Mouse (Mus musculus): ENCODE data around the gene Fmo5.

Fmo5 gene

GRCm38 (mm10) chr3:97628391-97629001 is at the start of gene Fmo5:
Gene Fmo5 (plus strand): TSS chr3:97628804.
- peak; percentile 63 to 73 for DNase-seq (ENCODE audit: low spot score in 2 of 2)

GRCm38 (mm10) chr3:97585383-97586160 is 43.0 kb upstream of the Fmo5 start:
- peak; percentile 34 to 65 for DNase-seq (ENCODE audit: low spot score in 2 of 2)

DNA sequence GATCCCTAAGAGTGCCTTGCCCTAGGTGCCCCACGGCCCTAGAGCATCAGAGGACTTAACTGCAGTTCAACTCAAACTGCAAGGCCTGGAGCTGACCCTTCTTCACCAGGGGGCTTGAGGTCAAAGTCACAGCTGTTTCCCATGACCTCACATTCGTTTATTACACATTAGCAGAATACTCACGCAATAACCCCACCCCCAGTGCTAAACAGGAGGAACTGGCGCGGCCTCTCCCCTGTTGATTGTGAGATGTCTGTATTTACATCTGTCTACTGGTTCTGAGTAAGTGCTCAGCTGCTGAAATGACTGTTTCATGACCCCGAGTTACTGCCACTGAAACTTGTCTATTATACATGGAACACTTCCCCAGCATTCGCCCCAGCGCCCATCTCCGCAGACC is 40.9 kb upstream of the Fmo5 start:
- no peak for DNase-seq (ENCODE audit: low spot score in 2 of 2)

GRCm38 (mm10) chr3:97590699-97591098 is 37.9 kb upstream of the Fmo5 start:
- DNase-seq (ENCODE audit: low spot score in 2 of 2): no peak

GRCm38 (mm10) chr3:97593089-97593488 is 35.5 kb upstream of the Fmo5 start:
- DNase-seq (ENCODE audit: low spot score in 2 of 2): no peak

DNA sequence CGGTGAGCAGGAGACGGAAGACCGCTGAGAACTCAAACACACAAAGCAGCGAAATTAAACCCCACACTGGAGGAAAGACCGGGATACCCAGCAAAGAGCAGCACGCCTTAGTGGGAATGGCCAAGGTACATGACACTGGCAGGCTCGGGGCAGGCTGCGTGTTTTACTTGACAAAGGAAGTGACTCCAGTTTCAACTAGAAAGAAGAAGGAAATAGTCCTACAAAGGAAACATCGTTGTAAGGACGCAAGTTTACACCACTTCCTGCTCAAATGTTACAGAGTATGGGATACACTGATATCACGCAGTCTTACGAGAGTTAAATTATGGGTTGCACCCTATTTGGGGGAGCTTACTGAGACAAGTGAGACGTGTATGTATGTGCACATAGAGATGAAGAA is 34.5 kb upstream of the Fmo5 start:
- DNase-seq (ENCODE audit: low spot score in 2 of 2): no peak

GRCm38 (mm10) chr3:97595066-97595465 is 33.5 kb upstream of the Fmo5 start:
- no peak for DNase-seq (ENCODE audit: low spot score in 2 of 2)

DNA sequence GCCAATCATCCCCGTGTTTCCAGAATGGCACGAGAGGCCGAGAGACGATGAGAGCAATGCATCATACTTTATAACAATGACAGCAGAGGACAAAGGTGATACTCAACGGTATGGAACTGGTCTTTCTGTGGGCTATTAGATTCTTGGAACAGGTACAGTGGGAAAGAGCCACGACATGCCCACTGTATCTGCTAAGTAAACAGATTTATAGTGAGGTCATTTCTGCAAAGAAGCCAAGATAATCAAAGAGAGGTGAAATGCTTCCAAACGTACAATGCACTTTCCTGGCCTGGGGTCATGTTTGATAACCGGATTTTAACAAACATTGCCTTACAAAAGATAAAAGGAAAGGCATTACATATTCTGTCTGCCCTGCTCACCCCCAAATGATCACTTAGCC is 31.8 kb upstream of the Fmo5 start:
- no peak for DNase-seq (ENCODE audit: low spot score in 2 of 2)

- DNase-seq (ENCODE audit: low spot score in 2 of 2): no peak
Measured at GRCm38 (mm10) chr3:97600050-97600832, 28.4 kb upstream of the Fmo5 start.

DNA sequence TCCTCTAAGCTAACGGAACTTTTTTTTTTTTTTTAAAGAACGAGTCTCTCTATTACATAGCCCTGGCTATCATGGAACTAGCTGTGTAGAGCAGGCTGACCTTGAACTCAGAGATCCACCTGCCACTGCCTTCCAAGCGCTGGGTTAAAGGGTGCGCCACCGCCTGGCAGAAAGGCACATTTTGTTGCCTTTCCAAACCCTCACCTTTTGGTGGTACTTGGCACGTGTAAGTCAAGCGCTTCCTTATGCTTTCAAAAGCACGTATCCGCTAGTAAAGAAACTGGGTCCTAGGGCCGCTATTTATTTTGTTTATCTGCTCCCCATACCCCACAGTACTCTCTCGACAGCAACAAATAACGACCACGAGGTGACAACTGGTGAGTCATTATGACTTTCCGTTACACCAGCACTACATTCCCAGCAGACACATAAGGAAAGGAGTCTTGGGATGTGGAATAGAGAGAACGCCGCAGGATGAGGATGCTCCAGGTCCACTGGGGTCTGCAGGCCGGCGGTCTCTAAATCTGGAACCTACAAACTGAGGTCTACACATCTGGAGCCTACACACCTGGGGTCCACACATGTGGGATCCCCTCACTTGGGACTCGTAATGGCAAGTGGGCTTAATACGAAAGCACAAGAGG is 19.3 kb upstream of the Fmo5 start:
- peak; percentile 67 to 70 for DNase-seq (ENCODE audit: low spot score in 2 of 2)

- DNase-seq (ENCODE audit: low spot score in 2 of 2): peak; percentile 84 to 95
Measured at GRCm38 (mm10) chr3:97609845-97610410, 18.7 kb upstream of the Fmo5 start, which contains the start of gene Chd1l. Gene Chd1l (minus strand): TSS chr3:97610203.

DNA sequence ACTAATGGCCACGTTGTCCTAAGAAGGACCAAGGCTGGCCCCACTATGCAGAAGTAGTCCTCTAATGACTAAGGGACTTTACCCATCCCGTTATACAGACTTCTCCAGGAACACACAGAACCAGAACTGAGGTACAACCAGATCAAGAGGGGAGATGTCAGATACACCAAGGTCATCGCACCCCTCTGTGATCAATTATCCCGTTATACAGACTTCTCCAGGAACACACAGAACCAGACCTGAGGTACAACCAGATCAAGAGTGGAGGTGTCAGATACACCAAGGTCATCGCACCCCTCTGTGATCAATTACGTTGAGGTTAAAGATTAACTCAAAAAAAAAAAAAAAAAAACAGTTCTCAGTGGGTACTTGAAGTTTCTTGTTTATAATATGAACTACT is 17.6 kb upstream of the Fmo5 start:
- DNase-seq (ENCODE audit: low spot score in 2 of 2): no peak

DNA sequence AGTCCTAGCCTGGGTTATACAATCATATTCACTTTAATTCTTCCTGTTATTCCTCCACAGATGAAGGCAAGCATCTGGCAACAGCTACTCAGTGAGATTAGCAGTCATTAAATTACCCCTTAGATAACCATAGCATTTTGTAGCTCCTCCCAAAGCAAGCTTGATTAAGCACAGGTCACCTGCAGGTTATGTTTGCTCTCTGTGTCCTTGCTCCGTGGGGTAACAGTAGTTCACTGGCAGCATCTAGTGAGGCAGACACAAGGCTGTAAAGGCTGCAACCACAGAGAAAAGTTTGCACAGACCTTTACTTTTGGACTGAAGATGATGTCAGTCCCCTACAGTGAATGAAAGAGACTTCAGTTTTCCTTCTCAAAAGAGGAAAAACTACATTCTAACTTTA is 13.4 kb upstream of the Fmo5 start:
- DNase-seq (ENCODE audit: low spot score in 2 of 2): no peak

DNA sequence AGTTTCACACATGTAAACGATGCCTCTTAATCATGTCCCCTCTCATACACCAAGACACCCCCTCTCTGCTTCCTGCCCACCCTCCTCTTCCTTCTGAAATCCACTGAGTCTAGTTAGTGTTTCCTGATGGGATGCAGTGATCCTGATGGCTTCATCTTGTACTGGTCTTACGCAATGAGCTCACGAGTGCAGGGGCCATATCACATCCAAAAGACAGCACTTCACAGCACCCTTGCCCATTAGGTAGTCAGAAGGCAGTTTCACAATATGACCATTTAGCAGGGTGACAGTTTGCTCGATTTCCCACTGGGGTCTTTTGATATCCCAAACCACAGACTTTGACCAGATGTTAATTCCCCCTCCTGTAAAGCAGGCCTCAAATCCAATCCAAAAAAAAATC is 12.7 kb upstream of the Fmo5 start:
- DNase-seq (ENCODE audit: low spot score in 2 of 2): no peak

DNA sequence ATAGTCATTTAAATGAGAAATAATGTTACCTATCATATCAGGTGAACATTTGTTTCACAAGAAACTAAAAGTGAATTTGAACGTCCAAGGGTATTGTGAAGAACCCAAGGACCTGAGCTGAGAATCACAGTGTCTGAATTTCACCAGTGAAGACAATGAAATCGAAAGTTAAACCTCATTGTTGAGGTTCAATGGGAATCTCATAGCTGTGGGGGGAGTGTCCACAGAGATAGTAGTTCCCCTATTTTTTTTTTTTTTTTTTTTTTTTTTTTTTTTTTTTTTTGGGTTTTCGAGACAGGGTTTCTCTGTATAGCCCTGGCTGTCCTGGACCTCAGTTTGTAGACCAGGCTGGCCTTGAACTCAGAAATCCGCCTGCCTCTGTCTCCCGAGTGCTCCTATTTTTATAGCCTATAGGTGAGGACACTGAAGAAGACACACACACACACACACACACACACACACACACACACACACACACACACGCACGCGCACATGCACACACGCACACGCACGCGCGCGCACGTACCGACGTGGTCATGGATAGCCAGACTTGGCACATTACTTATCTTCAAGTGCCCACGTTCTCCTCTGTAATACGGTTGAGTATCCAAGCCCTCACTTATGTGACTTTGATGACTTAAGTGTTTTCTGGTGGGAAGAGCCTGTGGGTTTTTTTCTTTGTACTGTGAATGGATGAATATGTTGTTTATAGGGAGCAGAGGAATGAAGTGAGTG is 11.3 kb upstream of the Fmo5 start:
- no peak for DNase-seq (ENCODE audit: low spot score in 2 of 2)

- no peak for DNase-seq (ENCODE audit: low spot score in 2 of 2)
Measured at GRCm38 (mm10) chr3:97617899-97618298, 10.7 kb upstream of the Fmo5 start.

DNA sequence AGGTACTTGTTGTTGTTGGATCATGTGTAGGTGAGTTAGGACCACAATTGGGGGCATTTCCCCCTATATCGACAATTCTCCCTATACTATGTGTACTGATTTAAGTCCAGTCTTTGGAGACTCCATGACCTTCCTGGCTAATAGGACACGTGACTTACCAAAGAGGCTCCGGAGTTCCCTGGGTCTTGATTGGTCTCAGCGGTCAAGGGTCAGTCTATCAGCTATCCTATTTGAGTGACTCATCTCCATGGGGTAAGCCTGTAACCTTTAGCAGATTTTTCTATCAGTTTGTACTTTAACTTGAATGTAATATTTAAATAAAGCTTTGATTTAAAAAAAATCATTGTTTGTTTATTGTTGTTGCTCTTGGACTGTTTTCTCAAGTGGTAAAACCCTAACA is 7.9 kb upstream of the Fmo5 start:
- DNase-seq (ENCODE audit: low spot score in 2 of 2): no peak

DNA sequence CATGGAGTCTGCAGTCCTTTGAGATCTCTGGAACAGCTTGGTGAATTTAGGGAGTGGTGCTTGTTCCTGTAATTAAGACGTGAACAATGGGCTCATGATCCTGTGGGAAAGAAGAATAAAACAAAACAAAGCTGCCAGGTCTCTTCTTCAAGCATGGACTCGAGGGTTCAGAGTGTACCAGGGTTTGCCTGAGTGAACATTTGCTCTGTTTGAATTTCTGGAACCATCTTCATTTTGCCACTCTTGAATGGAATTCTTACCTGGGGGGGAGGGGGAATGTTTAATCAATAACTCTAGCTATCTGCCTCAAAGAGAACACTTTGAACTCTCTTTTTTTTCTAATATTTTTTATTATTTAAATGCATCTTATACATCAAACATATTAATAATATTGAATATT is 4.0 kb upstream of the Fmo5 start:
- DNase-seq (ENCODE audit: low spot score in 2 of 2): no peak

DNA sequence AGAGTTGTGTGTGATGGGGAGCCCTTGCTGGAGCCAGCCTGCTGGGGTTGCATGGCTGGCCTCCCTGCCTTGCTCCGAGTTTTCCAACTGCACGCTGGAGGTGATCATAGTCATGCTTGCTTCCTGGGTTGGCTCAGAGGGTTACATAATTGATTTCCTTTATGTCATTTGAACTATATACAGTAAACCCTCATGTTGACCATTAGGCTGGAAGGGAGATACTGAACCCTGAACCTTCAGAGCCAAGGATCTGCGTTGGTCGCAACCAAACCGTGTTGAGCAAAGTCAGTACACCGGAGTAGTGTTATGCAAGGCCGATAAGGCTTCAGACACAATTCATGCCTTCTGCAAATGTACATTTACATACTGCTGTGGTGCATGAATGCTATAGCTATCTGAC is 711 bp upstream of the Fmo5 start:
- no peak for DNase-seq (ENCODE audit: low spot score in 2 of 2)

GRCm38 (mm10) chr3:97629941-97630340 is 1.3 kb downstream of the Fmo5 start:
- DNase-seq (ENCODE audit: low spot score in 2 of 2): no peak

GRCm38 (mm10) chr3:97630746-97631145 is 2.1 kb downstream of the Fmo5 start:
- no peak for DNase-seq (ENCODE audit: low spot score in 2 of 2)
